Mouse (Mus musculus): Measurements from ENCODE around the gene Armh3. TPM values are rescaled to one million over a fixed set of nuclear protein-coding genes. Genes with fewer than 3 reads are reported as not detected.

The Armh3 gene
- total RNA-seq (2021) = 10 to 100 TPM; 12.0 to 12.3 TPM
- long read RNA-seq, experiment 1, partial matches to known transcripts = 2 of 6 reads
- long read RNA-seq, experiment 1, other reads (novel, unspliced or antisense) = 1 of 6 reads
- long read RNA-seq, experiment 2, partial matches to known transcripts = 0 of 7 reads
- long read RNA-seq, experiment 2, other reads (novel, unspliced or antisense) = 4 of 7 reads

- DNase-seq (ENCODE audit: low spot score in 2 of 2) = peak; percentile 85 to 89
Measured at GRCm38 (mm10) chr19:45997785-45998693, at the start of gene Armh3. TSS of gene Armh3 (minus strand) at chr19:45998488.

GRCm38 (mm10) chr19:46047426-46047825 lies 49.1 kb upstream of the Armh3 start:
- no peak for DNase-seq (ENCODE audit: low spot score in 2 of 2)

- DNase-seq (ENCODE audit: low spot score in 2 of 2) = no peak
Measured at GRCm38 (mm10) chr19:46046621-46047025, 48.3 kb upstream of the Armh3 start.

DNA sequence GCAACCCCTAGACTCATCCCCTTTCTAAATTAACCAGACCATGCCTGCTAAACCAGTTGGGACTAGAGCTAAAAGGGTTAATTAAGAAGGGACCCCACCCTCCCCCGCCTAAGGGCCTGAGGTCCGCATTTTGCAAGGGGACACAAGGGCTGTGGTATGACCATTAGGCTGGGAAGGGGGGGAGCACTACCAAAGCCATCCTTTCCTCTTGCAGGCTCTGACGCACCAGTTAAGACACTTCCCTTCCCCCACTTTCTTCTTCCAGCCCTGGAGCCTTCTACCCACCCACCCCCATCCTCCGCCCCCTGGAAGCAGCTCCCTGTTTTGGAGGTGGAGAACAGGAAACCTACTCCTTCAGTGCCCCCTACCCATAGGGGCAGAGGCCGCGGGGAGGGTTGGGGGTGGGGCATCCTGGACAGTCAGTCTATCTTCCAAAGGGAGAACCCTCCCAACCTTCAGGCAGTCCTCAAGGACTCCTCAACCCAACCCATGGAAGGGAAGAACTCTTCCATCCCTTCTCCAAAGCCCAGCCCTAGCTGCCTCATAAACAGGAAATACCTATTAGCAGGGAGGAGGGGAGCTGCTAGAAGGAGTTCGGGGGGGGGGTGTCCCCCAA lies 47.5 kb upstream of the Armh3 start:
- peak in 1 of 2 experiments; percentile 44 for DNase-seq (ENCODE audit: low spot score in 2 of 2)

DNA sequence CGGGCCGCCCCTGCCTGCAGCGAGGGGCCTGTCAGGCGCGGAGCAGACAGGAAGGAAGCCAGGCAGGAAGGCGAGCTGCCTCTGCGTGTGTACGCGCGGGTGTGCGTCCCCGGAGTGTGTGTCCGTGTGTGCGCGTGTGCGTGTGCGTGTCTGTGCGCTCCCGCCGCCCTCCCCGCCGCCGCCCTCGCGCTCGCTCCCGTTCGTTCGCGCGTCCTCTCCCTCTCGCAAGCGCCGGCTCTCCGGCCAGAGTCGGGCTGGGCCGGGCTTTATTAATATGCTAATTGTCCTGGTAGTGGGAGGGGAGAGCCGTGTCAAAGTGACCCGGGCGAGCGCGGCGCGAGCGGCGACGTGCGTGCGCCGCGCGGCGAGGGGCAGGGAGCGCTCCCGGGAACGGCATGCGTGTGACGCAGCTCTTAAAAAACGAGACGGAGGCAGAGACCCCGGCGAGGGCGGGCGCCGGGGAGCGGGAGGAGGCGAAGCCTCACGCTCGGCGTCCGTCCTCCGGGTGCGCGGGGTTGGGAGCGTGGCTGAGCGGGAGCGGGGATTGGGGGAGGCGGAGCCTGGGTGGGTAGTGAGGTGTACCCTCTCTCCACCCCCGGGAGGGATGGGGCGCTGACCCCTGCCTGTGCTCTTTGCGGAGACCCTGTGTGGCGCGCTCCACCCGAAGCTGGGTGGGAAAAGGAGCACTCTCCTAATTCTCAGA lies 46.9 kb upstream of the Armh3 start, which contains the start of gene Ldb1:
Gene Ldb1 (minus strand): TSS at position 222 of the 703 bp plus-strand sequence.
- peak; percentile 81 to 86 for DNase-seq (ENCODE audit: low spot score in 2 of 2)

GRCm38 (mm10) chr19:46044271-46044992 lies 46.1 kb upstream of the Armh3 start, which contains the start of gene Pprc1:
TSS of gene Pprc1 (plus strand) at chr19:46044886.
- DNase-seq (ENCODE audit: low spot score in 2 of 2) = no peak

DNA sequence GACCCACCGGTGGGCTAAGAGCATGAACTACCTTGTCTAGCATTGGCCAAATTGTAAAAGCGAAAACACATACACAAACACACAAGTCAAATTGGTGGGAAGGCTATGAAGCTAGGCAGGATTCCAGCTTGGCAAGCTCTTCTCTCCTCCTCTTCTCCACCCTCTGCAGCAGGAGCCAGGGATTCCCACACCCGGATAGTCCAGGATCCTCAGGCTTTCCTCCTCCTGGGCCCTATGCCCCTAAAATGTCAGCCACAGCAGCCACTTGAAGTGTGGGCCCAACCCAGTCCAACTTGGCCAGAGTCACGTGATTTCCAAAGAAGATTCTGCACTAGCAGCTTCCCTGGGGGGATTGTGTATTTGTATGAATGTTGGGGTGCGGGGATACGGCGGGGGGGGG lies 45.1 kb upstream of the Armh3 start:
- DNase-seq (ENCODE audit: low spot score in 2 of 2) = no peak

GRCm38 (mm10) chr19:46042476-46043011 lies 44.3 kb upstream of the Armh3 start:
- DNase-seq (ENCODE audit: low spot score in 2 of 2) = no peak

DNA sequence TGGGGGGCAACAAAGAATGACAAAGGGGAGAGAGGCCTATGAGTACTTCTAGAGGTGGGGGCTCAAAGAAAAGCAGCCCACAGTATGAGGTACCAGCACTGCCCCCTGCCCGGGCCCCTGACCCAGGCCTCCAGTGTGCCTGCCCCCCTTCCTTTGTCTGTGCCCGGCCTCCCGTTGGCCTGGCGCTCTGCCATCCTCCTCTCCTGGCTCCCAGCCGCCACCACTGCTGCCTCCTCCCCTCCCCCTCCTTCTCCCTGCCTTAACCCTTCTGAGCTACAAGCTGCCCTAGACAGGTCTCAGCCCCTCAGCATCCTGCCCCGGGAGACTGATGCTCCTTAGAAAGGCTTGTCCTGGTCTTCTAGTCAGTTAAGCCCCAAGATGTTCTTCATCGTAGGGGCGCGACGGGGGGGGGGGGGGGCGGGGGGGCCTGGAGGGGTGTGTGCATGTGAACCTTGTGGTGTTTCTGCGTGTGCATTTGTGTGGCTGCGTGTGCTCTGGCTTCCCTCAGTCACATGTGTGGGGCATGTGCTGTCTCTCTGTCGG lies 43.7 kb upstream of the Armh3 start:
- DNase-seq (ENCODE audit: low spot score in 2 of 2) = peak; percentile 77

GRCm38 (mm10) chr19:46041299-46041932 lies 43.1 kb upstream of the Armh3 start:
- DNase-seq (ENCODE audit: low spot score in 2 of 2) = no peak

- no peak for DNase-seq (ENCODE audit: low spot score in 2 of 2)
Measured at GRCm38 (mm10) chr19:46040149-46040902, 42.0 kb upstream of the Armh3 start.

DNA sequence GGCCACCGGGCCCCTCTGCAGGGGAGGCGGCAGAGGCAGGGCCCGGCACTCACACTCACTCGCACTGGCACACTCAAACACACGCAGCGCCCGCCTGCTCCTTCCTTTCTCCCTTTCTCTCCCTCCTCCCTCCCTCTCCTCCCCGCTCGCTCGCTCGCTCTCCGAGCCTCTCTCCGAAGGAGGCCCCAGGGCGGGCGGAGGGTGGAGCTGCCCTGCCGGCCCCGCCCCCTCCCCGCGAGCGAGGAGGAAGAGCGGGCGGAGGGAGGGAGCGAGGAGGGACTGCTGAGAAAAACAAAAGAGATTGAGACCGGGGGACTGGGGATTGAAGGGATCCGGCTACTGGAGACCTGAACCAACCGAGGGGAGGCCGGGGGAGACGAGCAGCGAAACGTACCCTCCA lies 41.2 kb upstream of the Armh3 start:
- peak; percentile 87 for DNase-seq (ENCODE audit: low spot score in 2 of 2)

DNA sequence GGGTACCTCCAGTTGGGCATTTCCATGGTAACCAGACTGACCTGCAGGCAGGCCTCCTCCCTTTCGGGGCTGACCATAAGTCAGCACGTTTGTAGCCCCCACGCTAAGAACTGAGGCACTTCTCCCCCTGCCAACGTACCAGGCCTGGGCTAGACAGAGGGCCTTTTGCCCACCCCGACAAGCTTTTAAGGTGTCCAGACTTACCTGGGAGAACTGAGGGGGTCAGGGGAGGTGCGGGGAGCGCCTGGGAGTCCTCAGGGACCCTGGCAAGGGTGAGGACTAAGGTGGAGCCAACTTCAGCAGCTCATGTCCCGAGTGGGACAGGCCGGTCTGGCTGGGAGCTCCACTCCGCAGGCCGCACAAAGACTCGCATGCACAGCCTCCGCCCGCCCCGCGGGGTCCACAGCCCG lies 40.6 kb upstream of the Armh3 start:
- no peak for DNase-seq (ENCODE audit: low spot score in 2 of 2)

GRCm38 (mm10) chr19:46037925-46038850 lies 39.9 kb upstream of the Armh3 start:
- no peak for DNase-seq (ENCODE audit: low spot score in 2 of 2)

DNA sequence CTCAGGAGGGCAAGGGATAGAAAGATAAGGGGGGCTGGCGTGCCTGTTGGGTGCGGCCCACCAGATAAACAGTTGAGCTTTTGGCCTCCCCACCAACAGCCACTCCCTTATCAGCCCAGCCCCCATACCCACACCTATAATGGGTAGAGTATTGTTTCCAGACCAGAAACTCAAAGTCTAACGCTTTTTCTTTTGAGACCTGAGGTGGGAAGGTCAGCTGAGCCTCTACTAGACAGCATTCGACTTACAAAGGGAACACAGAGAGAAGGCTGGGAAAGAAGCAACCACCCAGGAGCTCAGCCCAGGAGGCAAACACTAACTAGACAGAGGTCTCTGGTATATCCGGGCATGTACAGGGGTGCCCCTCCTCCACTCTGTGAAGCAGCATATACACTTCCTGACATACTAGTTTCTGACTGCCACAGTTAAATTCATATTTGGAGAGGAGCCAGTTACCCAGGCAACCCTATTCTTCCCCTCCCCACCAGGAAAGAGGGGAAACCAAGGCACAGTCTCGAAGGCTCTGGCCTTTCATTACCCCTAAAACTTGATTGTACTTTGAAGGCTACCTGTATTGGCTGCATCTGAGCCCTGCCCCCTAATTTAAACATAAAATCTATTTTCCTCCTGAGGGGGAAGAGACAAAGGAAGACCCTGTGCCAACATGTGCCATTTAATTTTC lies 39.1 kb upstream of the Armh3 start:
- no peak for DNase-seq (ENCODE audit: low spot score in 2 of 2)

DNA sequence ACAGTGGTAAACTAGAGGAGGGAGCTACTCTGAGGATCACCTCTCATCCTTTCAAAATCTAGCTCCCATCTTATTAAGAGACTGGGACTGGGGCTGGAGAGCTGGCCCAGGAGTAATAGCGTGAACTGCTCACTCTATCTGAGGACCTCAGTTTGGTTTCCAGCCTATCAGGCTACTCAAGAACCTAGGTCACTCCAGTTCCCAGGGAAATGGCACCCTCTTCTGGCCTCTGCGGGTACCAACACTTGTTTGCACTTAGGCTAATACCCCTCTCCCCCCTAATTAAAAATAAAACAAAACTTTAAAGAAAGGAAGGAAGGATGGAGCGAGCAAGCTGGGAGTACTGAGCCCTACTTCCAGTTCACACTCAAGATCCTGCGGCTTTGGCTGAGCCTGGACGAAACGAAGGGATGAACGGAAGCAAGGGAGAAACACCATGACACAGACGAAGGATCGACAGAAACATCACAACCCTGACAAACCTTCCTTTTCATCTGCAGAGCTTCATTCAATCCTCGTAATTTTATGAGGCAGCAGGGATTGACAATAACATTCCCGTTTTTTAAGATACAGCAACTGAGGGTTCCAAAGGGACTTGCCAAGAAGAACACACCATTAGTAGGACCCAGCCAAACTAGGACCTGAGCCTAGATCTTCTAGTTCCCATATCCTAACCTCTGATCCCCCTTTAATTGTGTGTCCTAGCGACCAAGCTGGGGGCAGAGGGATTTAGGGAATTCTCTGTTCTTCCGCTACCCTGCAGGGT lies 38.4 kb upstream of the Armh3 start:
- no peak for DNase-seq (ENCODE audit: low spot score in 2 of 2)

All from adrenal gland, adult 18-20 months (tissue).